Mouse (Mus musculus): ENCODE measurements around the gene Nap1l1. TPM values are rescaled to one million over a fixed set of nuclear protein-coding genes. Genes with fewer than 3 reads are reported as not detected.

Nap1l1 gene
- total RNA-seq, 2 experiments from 2014 or later: 234 to 248 TPM

DNA sequence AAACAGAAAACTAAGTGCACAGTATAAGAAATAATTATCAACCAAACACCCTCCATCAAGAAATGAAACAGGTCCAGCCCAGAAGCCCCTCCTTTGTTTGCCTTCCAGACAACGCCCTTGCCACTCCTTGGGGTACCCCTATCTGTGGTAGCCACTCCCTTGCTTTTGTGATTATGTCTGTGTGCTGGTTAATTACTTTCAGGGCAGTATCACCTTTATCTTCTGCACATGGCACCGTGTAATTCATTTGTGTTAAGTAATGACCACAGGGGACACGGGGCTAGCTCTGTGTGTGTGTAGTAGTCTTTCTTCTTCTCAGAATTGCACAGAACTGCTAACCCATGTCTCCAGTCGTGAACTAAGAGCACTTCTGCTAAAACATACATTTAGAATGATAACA is 72.6 kb downstream of the Nap1l1 start:
- no peak for DNase-seq (ENCODE audit: low spot score in 2 of 2)

Other genes starting within 250 kb of the Nap1l1 start
- gene Bbs10, start 174.5 kb upstream of the Nap1l1 start, total RNA-seq (2021): 1 to 10 TPM; 4.4 to 6.4 TPM
- gene Phlda1, start 33.1 kb downstream of the Nap1l1 start, total RNA-seq (2021): 10 to 100 TPM; 39.6 to 40.9 TPM